Mouse (Mus musculus): ENCODE data around the gene Dgkg.

- TF ChIP-seq CTCF (IDR thresholded peaks at IDR 0.05; ENCODE audit: low read depth, low read length) (no peak), POLR2A (IDR thresholded peaks at IDR 0.05; ENCODE audit: borderline replicate concordance, low read depth, low read length) (no peak)
Measured at GRCm38 (mm10) chr16:22625412-22625811, 31.6 kb downstream of the Dgkg start.
